Mouse (Mus musculus) testis, adult 2 months (tissue): Measurements from ENCODE around the gene Slc7a1. TPM values are rescaled to one million over a fixed set of nuclear protein-coding genes. Genes with fewer than 3 reads are reported as not detected.

Source experiments
- H3K27ac ChIP-seq: fragments of 200-500 bp; 2 replicates; pipeline ENCODE4 v1.5.1; 2012; ENCODE audit warnings: low read depth, low read length; ENCODE audit not compliant: control insufficient read depth, insufficient read depth
- H3K27me3 ChIP-seq: fragments of 200-500 bp; 2 replicates; pipeline ENCODE4 v1.6.1; 2012; ENCODE audit warnings: mild to moderate bottlenecking, low read length, moderate library complexity; ENCODE audit not compliant: control insufficient read depth, insufficient read depth
- H3K36me3 ChIP-seq: fragments of 200-500 bp; 2 replicates; pipeline ENCODE4 v1.6.1; 2012; ENCODE audit warnings: mild to moderate bottlenecking, low read length; ENCODE audit not compliant: control insufficient read depth, insufficient read depth
- H3K4me1 ChIP-seq: fragments of 200-500 bp; 2 replicates; pipeline ENCODE4 v1.6.1; 2012; ENCODE audit warnings: low read length; ENCODE audit not compliant: control insufficient read depth, insufficient read depth
- H3K4me3 ChIP-seq: fragments of 200-500 bp; 2 replicates; pipeline ENCODE4 v1.5.1; 2012; ENCODE audit warnings: low read depth, mild to moderate bottlenecking, low read length, moderate library complexity, mixed read lengths; ENCODE audit not compliant: control insufficient read depth
- CTCF ChIP-seq: fragments of 200-500 bp; IDR thresholded peaks from 2 replicates; pipeline ENCODE4 v1.5.1; 2012; ENCODE audit warnings: low read depth, mild to moderate bottlenecking, inconsistent platforms, low read length, moderate library complexity; ENCODE audit not compliant: control insufficient read depth, insufficient read depth, insufficient replicate concordance
- POLR2A ChIP-seq: fragments of 200-500 bp; IDR thresholded peaks from 2 replicates; pipeline ENCODE4 v1.6.1; 2012; ENCODE audit warnings: low read depth, mild to moderate bottlenecking, inconsistent platforms, low read length, moderate library complexity; ENCODE audit not compliant: control insufficient read depth
- polyA plus RNA-seq: library from polyadenylated mRNA; depleted of rRNA; stranded (reverse); fragments of >200 nt; gene quantifications from 2 replicates; pipeline ENCODE4 v1.2.3, GENCODE M21; 2012

The Slc7a1 gene
- polyA plus RNA-seq, 1 experiment, result 10.5 TPM

GRCm38 (mm10) chr5:148348153-148348552 lies 51.6 kb downstream of the Slc7a1 start:
- H3K27me3 ChIP-seq, result no peaks in the 10 kb centered on the region
- H3K27ac ChIP-seq, result no peak overlapping the region
- H3K4me1 ChIP-seq, result no peaks in the 10 kb centered on the region
- peaks cover 1% of the 10 kb centered on the region for H3K36me3 ChIP-seq
- TF ChIP-seq POLR2A (no peak), CTCF (no peak)
- H3K4me3 ChIP-seq, result no peak overlapping the region

- Histone ChIP-seq H3K27ac (no peak overlapping the region), H3K4me1 (peaks cover 11% of the 10 kb centered on the region), H3K27me3 (no peaks in the 10 kb centered on the region), H3K4me3 (no peak overlapping the region), H3K36me3 (peaks cover 1% of the 10 kb centered on the region)
- TF ChIP-seq CTCF, result peak; percentile 26; the same call in 1 of the 2 replicates
- TF ChIP-seq POLR2A, result no peak
Observed at GRCm38 (mm10) chr5:148346543-148346942, 53.2 kb downstream of the Slc7a1 start.

GRCm38 (mm10) chr5:148344374-148344773 lies 55.3 kb downstream of the Slc7a1 start:
- Histone ChIP-seq H3K27ac (no peak overlapping the region), H3K36me3 (peaks cover 3% of the 10 kb centered on the region), H3K4me3 (no peak overlapping the region), H3K4me1 (peaks cover 11% of the 10 kb centered on the region), H3K27me3 (no peaks in the 10 kb centered on the region)
- TF ChIP-seq POLR2A (no peak), CTCF (no peak)

- Histone ChIP-seq H3K4me3 (peak overlapping the region; percentile 18), H3K36me3 (peaks cover 3% of the 10 kb centered on the region), H3K4me1 (peaks cover 11% of the 10 kb centered on the region), H3K27ac (peak overlapping the region; percentile 36; the same call in 1 of the 2 replicates), H3K27me3 (no peaks in the 10 kb centered on the region)
- TF ChIP-seq CTCF (no peak), POLR2A (no peak)
Observed at GRCm38 (mm10) chr5:148342061-148342741, 57.5 kb downstream of the Slc7a1 start.

GRCm38 (mm10) chr5:148339126-148339525 lies 60.6 kb downstream of the Slc7a1 start:
- H3K36me3 ChIP-seq, result peaks cover 4% of the 10 kb centered on the region
- no peak overlapping the region for H3K27ac ChIP-seq
- no peak overlapping the region for H3K4me3 ChIP-seq
- no peak for TF ChIP-seq POLR2A
- TF ChIP-seq CTCF, result no peak
- H3K4me1 ChIP-seq, result peaks cover 11% of the 10 kb centered on the region
- no peaks in the 10 kb centered on the region for H3K27me3 ChIP-seq

GRCm38 (mm10) chr5:148332622-148332974 lies 67.1 kb downstream of the Slc7a1 start:
- Histone ChIP-seq H3K4me3 (no peak overlapping the region), H3K27ac (no peak overlapping the region), H3K4me1 (no peaks in the 10 kb centered on the region), H3K27me3 (no peaks in the 10 kb centered on the region), H3K36me3 (peaks cover 1% of the 10 kb centered on the region)
- TF ChIP-seq CTCF (peak; percentile 82), POLR2A (no peak)

GRCm38 (mm10) chr5:148331926-148332621 lies 67.6 kb downstream of the Slc7a1 start:
- no peak overlapping the region for H3K27ac ChIP-seq
- peaks cover 1% of the 10 kb centered on the region for H3K36me3 ChIP-seq
- no peaks in the 10 kb centered on the region for H3K27me3 ChIP-seq
- no peaks in the 10 kb centered on the region for H3K4me1 ChIP-seq
- no peak overlapping the region for H3K4me3 ChIP-seq
- no peak for TF ChIP-seq POLR2A
- TF ChIP-seq CTCF, result no peak

- Histone ChIP-seq H3K36me3 (peaks cover 1% of the 10 kb centered on the region; the same call in 1 of the 2 replicates), H3K27ac (no peak overlapping the region), H3K4me3 (no peak overlapping the region), H3K27me3 (no peaks in the 10 kb centered on the region), H3K4me1 (no peaks in the 10 kb centered on the region)
- TF ChIP-seq CTCF (no peak), POLR2A (no peak)
Observed at GRCm38 (mm10) chr5:148331229-148331776, 68.4 kb downstream of the Slc7a1 start.
